Mouse (Mus musculus) erythroblast, embryonic 14.5 days (primary cell): ENCODE data around the gene Mrps12. TPM values are rescaled to one million over a fixed set of nuclear protein-coding genes. Genes with fewer than 3 reads are reported as not detected.

Source experiments
- H3K27me3 ChIP-seq: 2 replicates; pipeline ENCODE4 v1.6.1; 2012; ENCODE audit warnings: inconsistent platforms; ENCODE audit not compliant: control insufficient read depth
- H3K36me3 ChIP-seq: 2 replicates; pipeline ENCODE4 v1.6.1; 2012; ENCODE audit warnings: mild to moderate bottlenecking, inconsistent platforms; ENCODE audit not compliant: control insufficient read depth
- H3K4me1 ChIP-seq: 2 replicates; pipeline ENCODE4 v1.6.1; 2012; ENCODE audit warnings: inconsistent platforms; ENCODE audit not compliant: control insufficient read depth
- H3K4me3 ChIP-seq: replicated peaks from 2 replicates; pipeline ENCODE3; 2012; ENCODE audit warnings: moderate library complexity, mild to moderate bottlenecking, inconsistent platforms
- H3K9me3 ChIP-seq: 2 replicates; pipeline ENCODE4 v1.6.1; 2012; ENCODE audit warnings: low read length, inconsistent platforms, mixed read lengths; ENCODE audit not compliant: control insufficient read depth
- GATA1 ChIP-seq: IDR thresholded peaks from 2 replicates; pipeline ENCODE4 v1.6.1; 2012; ENCODE audit warnings: low read length, inconsistent platforms, mixed read lengths
- TAL1 ChIP-seq: IDR thresholded peaks from 3 replicates; pipeline ENCODE4 v1.6.1; 2012; ENCODE audit warnings: low read length, inconsistent platforms, mixed read lengths
- polyA plus RNA-seq: library from polyadenylated mRNA; stranded (reverse); fragments of >175 nt; gene quantifications from 2 replicates; pipeline ENCODE4 v1.2.3, GENCODE M21; 2012

Mrps12 gene
- polyA plus RNA-seq, 1 experiment, result 39.4 TPM

GRCm38 (mm10) chr7:28739829-28740228 lies 1.8 kb downstream of the Mrps12 start:
- H3K36me3 ChIP-seq, result peaks cover 41% of the 10 kb centered on the region
- peaks cover 32% of the 10 kb centered on the region for H3K4me1 ChIP-seq
- H3K9me3 ChIP-seq, result no peaks in the 10 kb centered on the region
- no peak for TF ChIP-seq TAL1
- no peak for TF ChIP-seq GATA1
- no peak overlapping the region for H3K4me3 ChIP-seq
- no peaks in the 10 kb centered on the region for H3K27me3 ChIP-seq

- peaks cover 22% of the 10 kb centered on the region for H3K27me3 ChIP-seq
- H3K36me3 ChIP-seq, result peaks cover 32% of the 10 kb centered on the region
- peaks cover 8% of the 10 kb centered on the region for H3K9me3 ChIP-seq
- H3K4me1 ChIP-seq, result peaks cover 29% of the 10 kb centered on the region
- no peak for TF ChIP-seq TAL1
- no peak overlapping the region for H3K4me3 ChIP-seq
These were observed 5.9 kb downstream of the Mrps12 start for GRCm38 (mm10) chr7:28735701-28736100.

GRCm38 (mm10) chr7:28733211-28733610 lies 8.4 kb downstream of the Mrps12 start:
- TF ChIP-seq TAL1, result no peak
- no peak for TF ChIP-seq GATA1
- Histone ChIP-seq H3K4me1 (peaks cover 20% of the 10 kb centered on the region), H3K9me3 (peaks cover 8% of the 10 kb centered on the region), H3K36me3 (peaks cover 10% of the 10 kb centered on the region), H3K4me3 (peak overlapping the region; percentile 58), H3K27me3 (peaks cover 23% of the 10 kb centered on the region)

GRCm38 (mm10) chr7:28732341-28733142 lies 9.1 kb downstream of the Mrps12 start:
- Histone ChIP-seq H3K9me3 (peaks cover 8% of the 10 kb centered on the region), H3K4me1 (peaks cover 20% of the 10 kb centered on the region), H3K4me3 (peak overlapping the region; percentile 58), H3K36me3 (peaks cover 6% of the 10 kb centered on the region), H3K27me3 (peaks cover 23% of the 10 kb centered on the region)
- no peak for TF ChIP-seq GATA1
- no peak for TF ChIP-seq TAL1

GRCm38 (mm10) chr7:28727649-28728340 lies 13.8 kb downstream of the Mrps12 start:
- TF ChIP-seq TAL1, result no peak
- no peak for TF ChIP-seq GATA1
- H3K4me3 ChIP-seq, result no peak overlapping the region
- no peaks in the 10 kb centered on the region for H3K36me3 ChIP-seq
- peaks cover 19% of the 10 kb centered on the region for H3K27me3 ChIP-seq
- peaks cover 13% of the 10 kb centered on the region for H3K9me3 ChIP-seq
- H3K4me1 ChIP-seq, result peaks cover 9% of the 10 kb centered on the region

- Histone ChIP-seq H3K27me3 (peaks cover 7% of the 10 kb centered on the region), H3K4me3 (no peak overlapping the region), H3K9me3 (peaks cover 13% of the 10 kb centered on the region), H3K4me1 (no peaks in the 10 kb centered on the region), H3K36me3 (no peaks in the 10 kb centered on the region)
- TF ChIP-seq TAL1 (no peak), GATA1 (no peak)
These were observed 15.0 kb downstream of the Mrps12 start for GRCm38 (mm10) chr7:28726600-28726999.

- no peaks in the 10 kb centered on the region for H3K4me1 ChIP-seq
- H3K27me3 ChIP-seq, result no peaks in the 10 kb centered on the region
- peaks cover 4% of the 10 kb centered on the region for H3K9me3 ChIP-seq
- TF ChIP-seq TAL1 (no peak), GATA1 (no peak)
- H3K4me3 ChIP-seq, result no peak overlapping the region
- no peaks in the 10 kb centered on the region for H3K36me3 ChIP-seq
These were observed 17.0 kb downstream of the Mrps12 start for GRCm38 (mm10) chr7:28724613-28725012.

- Histone ChIP-seq H3K9me3 (peaks cover 4% of the 10 kb centered on the region), H3K27me3 (peaks cover 4% of the 10 kb centered on the region), H3K36me3 (no peaks in the 10 kb centered on the region), H3K4me3 (no peak overlapping the region), H3K4me1 (no peaks in the 10 kb centered on the region)
- TF ChIP-seq TAL1 (no peak), GATA1 (no peak)
These were observed 19.5 kb downstream of the Mrps12 start for GRCm38 (mm10) chr7:28722079-28722478.

- Histone ChIP-seq H3K36me3 (no peaks in the 10 kb centered on the region), H3K4me1 (peaks cover 3% of the 10 kb centered on the region; the same call in 1 of the 2 replicates), H3K4me3 (no peak overlapping the region), H3K27me3 (peaks cover 15% of the 10 kb centered on the region), H3K9me3 (peaks cover 4% of the 10 kb centered on the region)
- no peak for TF ChIP-seq TAL1
- no peak for TF ChIP-seq GATA1
These were observed 20.7 kb downstream of the Mrps12 start for GRCm38 (mm10) chr7:28720753-28721537.
